Mouse (Mus musculus) testis, postnatal 14 days (tissue): ENCODE data around the gene Csf2rb.
"Not testable (repeated sequence)": the region's sequence is repeated elsewhere in the genome, so short reads cannot be mapped to it uniquely, and the experiment has no call there.

Experiments
- DNase-seq: peaks from one replicate; pipeline ENCODE4 v3.0.0; 2021; ENCODE audit warnings: low spot score

Csf2rb gene

GRCm38 (mm10) chr15:78327753-78328341 is 2.3 kb downstream of the Csf2rb start:
- DNase-seq = not testable (repeated sequence)

- DNase-seq = no peak
Measured at GRCm38 (mm10) chr15:78328520-78329097, 3.1 kb downstream of the Csf2rb start.

- DNase-seq = not testable (repeated sequence)
Measured at GRCm38 (mm10) chr15:78329972-78330371, 4.4 kb downstream of the Csf2rb start.

- no peak for DNase-seq
Measured at GRCm38 (mm10) chr15:78330706-78331105, 5.2 kb downstream of the Csf2rb start.

GRCm38 (mm10) chr15:78331523-78332340 is 6.2 kb downstream of the Csf2rb start:
- DNase-seq = no peak

GRCm38 (mm10) chr15:78332981-78333380 is 7.4 kb downstream of the Csf2rb start:
- DNase-seq = no peak

GRCm38 (mm10) chr15:78334380-78334779 is 8.8 kb downstream of the Csf2rb start:
- no peak for DNase-seq

- DNase-seq = peak; percentile 39
Measured at GRCm38 (mm10) chr15:78339627-78340423, 14.3 kb downstream of the Csf2rb start.

GRCm38 (mm10) chr15:78340919-78341318 is 15.4 kb downstream of the Csf2rb start:
- not testable (repeated sequence) for DNase-seq

- DNase-seq = no peak
Measured at GRCm38 (mm10) chr15:78343683-78344082, 18.1 kb downstream of the Csf2rb start.

GRCm38 (mm10) chr15:78344567-78344966 is 19.0 kb downstream of the Csf2rb start:
- DNase-seq = no peak

- DNase-seq = no peak
Measured at GRCm38 (mm10) chr15:78351586-78352165, 26.1 kb downstream of the Csf2rb start.

GRCm38 (mm10) chr15:78354958-78355357 is 29.4 kb downstream of the Csf2rb start:
- DNase-seq = no peak

- DNase-seq = no peak
Measured at GRCm38 (mm10) chr15:78355548-78355947, 30.0 kb downstream of the Csf2rb start.

- no peak for DNase-seq
Measured at GRCm38 (mm10) chr15:78365916-78366315, 40.4 kb downstream of the Csf2rb start.

GRCm38 (mm10) chr15:78366875-78367274 is 41.3 kb downstream of the Csf2rb start:
- no peak for DNase-seq

- DNase-seq = no peak
Measured at GRCm38 (mm10) chr15:78367811-78368210, 42.3 kb downstream of the Csf2rb start.

- DNase-seq = peak; percentile 28
Measured at GRCm38 (mm10) chr15:78368926-78369346, 43.4 kb downstream of the Csf2rb start.

GRCm38 (mm10) chr15:78369641-78370040 is 44.1 kb downstream of the Csf2rb start:
- no peak for DNase-seq

- DNase-seq = no peak
Measured at GRCm38 (mm10) chr15:78372796-78373195, 47.2 kb downstream of the Csf2rb start.

GRCm38 (mm10) chr15:78374204-78374603 is 48.7 kb downstream of the Csf2rb start:
- DNase-seq = no peak

- DNase-seq = no peak
Measured at GRCm38 (mm10) chr15:78377859-78378258, 52.3 kb downstream of the Csf2rb start.
